Mouse (Mus musculus) hindbrain, embryonic 12.5 days (tissue): Measurements from ENCODE around the gene OR5BS1P. TPM values are rescaled to one million over a fixed set of nuclear protein-coding genes. Genes with fewer than 3 reads are reported as not detected.

Experiments used
- ATAC-seq: fragments of 200-750 bp; cut with Nextera tagmentation; 2 replicates; pipeline ENCODE4 v1.8.0; 2017; ENCODE audit warnings: moderate TSS enrichment; ENCODE audit not compliant: low FRiP score
- H3K27ac ChIP-seq: fragments of 300-500 bp; sonication (generic); 2 replicates; pipeline ENCODE4 v1.5.1; 2016; ENCODE audit warnings: mild to moderate bottlenecking
- H3K27me3 ChIP-seq: fragments of 300-500 bp; sonication (generic); 2 replicates; pipeline ENCODE4 v1.6.1; 2016; ENCODE audit warnings: mild to moderate bottlenecking
- H3K36me3 ChIP-seq: fragments of 300-500 bp; sonication (generic); 2 replicates; pipeline ENCODE4 v1.6.1; 2016; ENCODE audit warnings: mild to moderate bottlenecking
- H3K4me1 ChIP-seq: fragments of 300-500 bp; sonication (generic); 2 replicates; pipeline ENCODE4 v1.6.1; 2016
- H3K4me2 ChIP-seq: fragments of 300-500 bp; sonication (generic); replicated peaks from 2 replicates; pipeline ENCODE4 v1.6.1; 2016; ENCODE audit warnings: mild to moderate bottlenecking
- H3K4me3 ChIP-seq: fragments of 300-500 bp; sonication (generic); 2 replicates; pipeline ENCODE4 v1.5.1; 2016; ENCODE audit warnings: mild to moderate bottlenecking
- H3K9ac ChIP-seq: fragments of 300-500 bp; sonication (generic); 2 replicates; pipeline ENCODE4 v1.6.1; 2016; ENCODE audit warnings: mild to moderate bottlenecking, moderate library complexity
- H3K9me3 ChIP-seq: fragments of 300-500 bp; sonication (generic); replicated peaks from 2 replicates; pipeline ENCODE4 v1.6.1; 2016; ENCODE audit warnings: mild to moderate bottlenecking
- WGBS: fragments of 180-500 bp; shearing (Covaris S2); methylation state at CpG from one replicate; pipeline ENCODE4 v1.1.7; 2016; 5-methylcytosine and 5-hydroxymethylcytosine counted together
- polyA plus RNA-seq: library from polyadenylated mRNA; unstranded; fragments of >200 nt; fragmentation: Nextera tagmentation; extraction: Ambion mirVana; gene quantifications from 2 replicates; pipeline ENCODE4 v1.2.1, GENCODE M21; 2016

Gene OR5BS1P
- polyA plus RNA-seq, 1 experiment from 2014 or later: not detected

DNA sequence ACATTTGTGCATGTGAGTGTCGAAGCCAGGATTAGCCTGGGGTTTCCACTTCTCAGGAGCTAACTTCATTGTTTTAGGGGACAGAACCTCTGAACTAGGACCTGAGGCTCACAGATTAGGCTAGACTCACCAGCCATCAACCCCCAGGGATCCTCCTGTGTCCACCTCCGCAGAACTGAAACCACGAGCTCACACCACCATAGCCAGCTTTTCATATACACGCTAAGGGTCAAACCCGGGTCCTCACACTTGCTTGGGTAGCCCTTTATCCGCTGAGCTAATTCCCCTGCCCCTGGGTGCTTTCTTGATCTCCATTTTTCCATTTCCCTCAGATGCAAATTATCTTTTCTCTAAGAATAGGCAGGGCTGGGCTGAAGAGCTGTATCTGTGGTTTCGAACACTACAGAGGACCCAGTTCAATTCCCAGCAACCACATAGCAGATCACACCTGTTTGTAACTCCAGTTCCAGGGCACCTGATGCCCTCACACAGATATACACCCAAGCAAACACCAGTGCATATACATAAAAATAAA, 9.9 kb downstream of the OR5BS1P start:
- no peak overlapping the region for H3K4me2 ChIP-seq
- H3K27me3 ChIP-seq: no peaks in the 10 kb centered on the region
- no peak for ATAC-seq
- H3K4me3 ChIP-seq: no peak overlapping the region
- no peaks in the 10 kb centered on the region for H3K36me3 ChIP-seq
- H3K9ac ChIP-seq: no peak overlapping the region
- 73% methylated on average over 7 of the region's 7 CpGs for WGBS
- no peaks in the 10 kb centered on the region for H3K4me1 ChIP-seq
- H3K9me3 ChIP-seq: no peaks in the 10 kb centered on the region
- H3K27ac ChIP-seq: no peak overlapping the region

DNA sequence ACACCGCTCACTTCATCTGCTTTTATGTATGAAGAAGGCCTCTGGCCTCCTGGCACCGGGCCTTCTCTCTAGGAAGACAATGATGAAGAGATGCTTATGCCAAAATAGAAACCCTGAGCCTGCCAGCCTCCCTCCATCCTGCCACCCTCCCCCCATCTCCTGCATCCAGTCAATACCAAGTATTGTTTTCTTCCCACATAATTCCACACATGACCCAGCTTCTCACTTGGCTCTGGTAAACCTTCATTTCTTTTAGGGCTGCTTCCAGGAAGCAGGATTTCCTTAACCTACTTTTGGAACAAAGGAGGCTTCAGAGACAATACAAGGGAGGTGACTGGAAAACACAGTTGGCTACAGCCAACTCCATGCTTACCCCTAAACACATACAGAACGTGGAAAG, 13.0 kb downstream of the OR5BS1P start, which contains the start of gene Lalba:
Lalba (minus strand) TSS at position 21 of the 400 bp plus-strand sequence.
- ATAC-seq: no peak
- Histone ChIP-seq H3K4me2 (no peak within 1 kb of the TSS), H3K36me3 (no peaks in the 10 kb centered on the region), H3K27ac (no peak within 1 kb of the TSS), H3K4me1 (no peaks in the 10 kb centered on the region), H3K27me3 (no peaks in the 10 kb centered on the region), H3K9me3 (no peaks in the 10 kb centered on the region), H3K9ac (no peak within 1 kb of the TSS), H3K4me3 (no peak within 1 kb of the TSS)
- 66% methylated on average over 3 of the region's 3 CpGs for WGBS

DNA sequence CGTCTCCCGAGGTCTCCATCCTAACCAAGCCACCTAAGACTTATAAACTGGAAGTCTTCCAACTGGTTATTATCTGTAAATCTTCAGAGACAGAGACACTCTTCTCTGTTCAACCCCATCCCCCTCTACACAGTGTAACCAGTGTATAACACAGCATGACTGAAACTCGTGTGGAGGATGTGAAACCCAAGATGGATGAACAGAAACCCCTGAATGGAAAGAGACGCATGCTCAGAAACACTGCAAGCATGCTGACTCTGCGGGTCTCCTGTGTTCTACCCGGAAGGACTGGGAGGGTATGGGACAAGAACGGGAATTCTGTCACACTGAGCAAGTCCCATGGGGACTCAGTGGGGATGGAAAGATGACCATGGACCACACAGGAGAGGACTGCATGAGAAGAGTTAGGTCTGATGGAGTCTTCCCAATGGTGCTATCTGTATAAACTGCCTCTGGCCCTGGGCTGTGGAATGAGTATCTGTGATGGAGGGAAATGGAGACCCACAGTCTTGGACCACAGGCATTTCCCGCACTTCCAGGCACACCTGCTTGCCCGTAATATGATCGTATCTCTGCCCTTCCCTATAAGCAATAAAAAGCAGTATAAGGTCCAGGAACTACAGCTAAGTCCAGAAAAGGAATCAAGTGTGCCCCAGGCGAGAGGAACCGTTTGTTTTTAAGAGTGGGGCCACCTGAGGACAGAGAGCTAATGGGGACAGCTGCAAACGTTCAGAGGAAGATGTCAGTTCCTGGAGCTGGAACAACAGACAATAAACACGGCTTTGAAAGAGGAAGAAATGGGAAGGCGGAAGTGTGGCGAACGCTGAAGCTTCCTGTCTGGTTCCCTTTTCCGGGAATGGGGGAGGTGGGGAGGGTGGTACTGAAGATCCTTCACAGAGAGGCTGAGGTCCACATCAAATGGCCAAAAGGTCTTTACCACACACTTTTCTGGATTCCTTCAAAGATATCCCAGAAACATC, 14.5 kb downstream of the OR5BS1P start:
- H3K27me3 ChIP-seq: no peaks in the 10 kb centered on the region
- H3K4me1 ChIP-seq: no peaks in the 10 kb centered on the region
- no peak overlapping the region for H3K27ac ChIP-seq
- H3K9me3 ChIP-seq: no peaks in the 10 kb centered on the region
- ATAC-seq: no peak
- H3K4me3 ChIP-seq: no peak overlapping the region
- H3K4me2 ChIP-seq: no peak overlapping the region
- H3K9ac ChIP-seq: no peak overlapping the region
- 81% methylated on average over 18 of the region's 18 CpGs for WGBS
- H3K36me3 ChIP-seq: no peaks in the 10 kb centered on the region

DNA sequence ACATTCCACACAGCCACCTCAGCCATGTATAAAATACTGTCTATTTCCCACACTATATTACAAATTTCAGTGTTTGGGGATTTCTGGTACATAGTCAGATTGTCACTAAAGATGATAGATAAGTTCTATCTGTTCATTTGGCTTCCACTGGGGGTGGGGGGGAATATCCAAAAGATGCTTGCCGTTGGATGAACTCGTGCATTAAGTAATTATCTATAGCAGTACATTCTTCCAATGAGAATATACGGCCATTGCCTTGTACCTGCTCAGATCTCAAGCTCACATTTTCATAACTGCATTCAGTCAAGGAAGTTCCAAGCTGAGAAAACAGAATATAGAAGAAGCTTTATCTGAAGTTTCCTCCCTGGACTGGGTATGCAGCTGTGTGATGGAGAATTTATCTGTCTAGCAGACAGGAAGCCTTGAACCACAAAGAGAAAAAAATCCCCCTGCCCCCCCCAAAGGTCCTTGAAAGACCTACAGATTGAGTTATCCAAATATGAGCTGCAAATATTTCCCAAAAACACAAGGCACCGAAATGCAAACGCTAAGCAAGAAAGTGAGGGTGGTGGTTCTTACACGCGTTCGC, 16.8 kb downstream of the OR5BS1P start:
- Histone ChIP-seq H3K9ac (no peak overlapping the region), H3K4me1 (no peaks in the 10 kb centered on the region), H3K4me3 (no peak overlapping the region), H3K27me3 (no peaks in the 10 kb centered on the region), H3K36me3 (no peaks in the 10 kb centered on the region), H3K4me2 (no peak overlapping the region), H3K27ac (no peak overlapping the region), H3K9me3 (no peaks in the 10 kb centered on the region)
- ATAC-seq: no peak
- WGBS: 95% methylated on average over 8 of the region's 8 CpGs

DNA sequence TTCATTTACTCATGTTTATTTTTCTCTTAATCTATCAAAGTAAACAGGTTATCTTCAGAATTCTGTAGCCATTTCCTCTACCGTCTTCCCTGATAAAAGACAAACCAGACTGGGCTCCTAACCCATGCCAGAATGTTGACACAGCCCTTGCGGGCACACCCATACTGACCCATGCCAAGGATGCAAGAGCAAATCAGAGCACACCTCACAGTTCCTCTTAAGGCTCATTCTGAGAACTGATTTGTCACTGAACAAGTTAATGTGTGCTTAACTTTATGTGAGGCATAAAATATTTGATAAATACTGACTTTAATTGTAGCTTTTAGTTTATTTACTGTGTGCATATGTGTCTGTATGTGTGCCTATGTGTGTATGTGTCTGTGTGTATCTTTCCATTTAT, 21.6 kb downstream of the OR5BS1P start:
- no peak overlapping the region for H3K9ac ChIP-seq
- no peak overlapping the region for H3K4me3 ChIP-seq
- no peaks in the 10 kb centered on the region for H3K36me3 ChIP-seq
- ATAC-seq: no peak
- no peak overlapping the region for H3K27ac ChIP-seq
- no peaks in the 10 kb centered on the region for H3K4me1 ChIP-seq
- H3K9me3 ChIP-seq: no peaks in the 10 kb centered on the region
- no peaks in the 10 kb centered on the region for H3K27me3 ChIP-seq
- no peak overlapping the region for H3K4me2 ChIP-seq
- WGBS: 85% methylated on average over 2 of the region's 2 CpGs

DNA sequence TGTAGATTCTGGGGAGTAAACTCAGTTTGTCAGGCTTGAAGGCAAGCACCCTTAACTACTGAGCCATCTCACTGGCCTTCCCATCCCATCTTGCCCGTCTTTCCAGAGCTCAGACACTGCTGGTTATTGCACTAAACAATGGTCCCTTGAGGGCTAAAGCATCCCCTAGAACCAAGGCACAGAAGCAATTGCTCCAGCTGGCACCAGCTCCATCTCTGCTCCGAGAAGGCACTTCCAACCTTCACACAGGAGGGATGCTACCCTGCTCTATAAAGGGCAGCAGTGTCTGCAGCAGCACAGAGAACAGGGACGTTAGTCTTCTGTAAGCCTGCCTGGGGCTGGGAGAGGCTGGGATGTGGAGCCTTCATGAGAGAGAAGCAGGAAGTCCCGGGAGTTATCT, 22.4 kb downstream of the OR5BS1P start, which contains the start of gene Olfr279:
Olfr279 (plus strand) TSS at position 301 of the 400 bp plus-strand sequence.
- no peaks in the 10 kb centered on the region for H3K4me1 ChIP-seq
- H3K4me3 ChIP-seq: no peak within 1 kb of the TSS
- WGBS: 67% methylated on average over 4 of the region's 4 CpGs
- no peak within 1 kb of the TSS for H3K4me2 ChIP-seq
- H3K9ac ChIP-seq: no peak within 1 kb of the TSS
- no peaks in the 10 kb centered on the region for H3K27me3 ChIP-seq
- H3K9me3 ChIP-seq: no peaks in the 10 kb centered on the region
- no peak within 1 kb of the TSS for H3K27ac ChIP-seq
- H3K36me3 ChIP-seq: no peaks in the 10 kb centered on the region
- no peak for ATAC-seq

DNA sequence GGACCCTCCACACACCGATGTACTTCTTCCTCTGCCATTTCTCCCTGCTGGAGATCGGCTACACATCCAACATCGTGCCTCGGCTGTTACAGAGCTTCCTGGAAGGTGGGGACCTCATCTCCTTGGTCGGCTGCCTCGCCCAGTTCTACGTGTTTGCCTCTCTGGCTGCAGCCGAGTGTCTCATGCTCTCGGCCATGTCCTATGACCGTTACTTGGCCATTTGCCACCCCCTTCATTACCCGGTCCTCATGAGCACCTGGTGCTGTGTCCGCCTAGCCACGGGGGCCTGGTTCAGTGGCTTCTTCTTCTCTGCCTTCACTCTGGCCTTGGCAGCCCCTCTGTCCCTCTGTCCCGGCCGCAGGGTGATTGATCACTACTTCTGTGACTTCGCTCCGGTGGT, 27.9 kb downstream of the OR5BS1P start:
- 87% methylated on average over 17 of the region's 17 CpGs for WGBS
- Histone ChIP-seq H3K4me1 (no peaks in the 10 kb centered on the region), H3K27me3 (no peaks in the 10 kb centered on the region), H3K9ac (no peak overlapping the region), H3K4me2 (no peak overlapping the region), H3K9me3 (no peaks in the 10 kb centered on the region), H3K4me3 (no peak overlapping the region), H3K36me3 (no peaks in the 10 kb centered on the region), H3K27ac (no peak overlapping the region)
- ATAC-seq: no peak

DNA sequence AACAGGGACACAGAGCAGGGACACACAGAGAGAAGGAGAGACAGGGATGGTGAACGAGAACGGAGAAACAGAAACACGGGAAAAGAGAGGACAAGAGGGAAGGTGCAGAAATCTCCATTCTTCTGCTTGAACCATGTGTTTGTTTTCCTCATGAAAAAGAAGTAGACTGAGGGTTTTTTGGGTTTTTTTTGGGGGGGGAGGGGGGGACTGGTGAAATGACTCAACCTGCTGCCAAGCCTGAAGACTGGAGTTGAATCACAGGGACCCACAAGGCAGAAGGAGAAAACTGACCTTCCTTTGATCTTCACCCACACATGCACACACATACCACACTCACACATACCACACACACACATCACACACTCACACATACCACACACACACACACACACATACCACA, 33.6 kb downstream of the OR5BS1P start:
- peaks cover 4% of the 10 kb centered on the region; the same call in 1 of the 2 replicates for H3K27me3 ChIP-seq
- H3K36me3 ChIP-seq: no peaks in the 10 kb centered on the region
- 85% methylated on average over 3 of the region's 3 CpGs for WGBS
- H3K4me3 ChIP-seq: no peak overlapping the region
- no peak overlapping the region for H3K9ac ChIP-seq
- no peak overlapping the region for H3K4me2 ChIP-seq
- no peak overlapping the region for H3K27ac ChIP-seq
- no peaks in the 10 kb centered on the region for H3K4me1 ChIP-seq
- no peak for ATAC-seq
- H3K9me3 ChIP-seq: no peaks in the 10 kb centered on the region

DNA sequence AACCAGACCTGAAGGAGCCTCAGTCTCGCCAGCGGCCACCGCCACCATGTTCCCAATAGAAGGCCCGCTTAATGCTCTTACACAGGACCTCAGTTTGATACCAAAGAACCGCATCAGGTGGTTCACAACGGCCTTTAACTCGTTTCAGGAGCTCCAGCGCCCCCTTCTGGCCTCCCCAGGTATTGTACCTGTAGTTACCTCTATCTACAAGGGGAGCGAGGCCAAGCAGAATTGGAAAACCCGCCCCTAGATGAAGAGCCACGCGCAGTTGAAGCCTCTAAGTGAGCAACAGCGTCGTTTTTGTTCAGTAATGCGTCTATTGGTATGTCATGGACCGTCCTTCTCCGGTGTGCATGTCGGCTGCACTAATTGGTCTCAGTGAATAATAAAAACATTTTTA, 34.8 kb downstream of the OR5BS1P start:
- H3K27ac ChIP-seq: no peak overlapping the region
- peaks cover 4% of the 10 kb centered on the region; the same call in 1 of the 2 replicates for H3K27me3 ChIP-seq
- no peaks in the 10 kb centered on the region for H3K4me1 ChIP-seq
- H3K9me3 ChIP-seq: no peaks in the 10 kb centered on the region
- no peak overlapping the region for H3K4me3 ChIP-seq
- no peak overlapping the region for H3K9ac ChIP-seq
- 16% methylated on average over 18 of the region's 18 CpGs for WGBS
- H3K4me2 ChIP-seq: no peak overlapping the region
- ATAC-seq: no peak
- no peaks in the 10 kb centered on the region for H3K36me3 ChIP-seq

DNA sequence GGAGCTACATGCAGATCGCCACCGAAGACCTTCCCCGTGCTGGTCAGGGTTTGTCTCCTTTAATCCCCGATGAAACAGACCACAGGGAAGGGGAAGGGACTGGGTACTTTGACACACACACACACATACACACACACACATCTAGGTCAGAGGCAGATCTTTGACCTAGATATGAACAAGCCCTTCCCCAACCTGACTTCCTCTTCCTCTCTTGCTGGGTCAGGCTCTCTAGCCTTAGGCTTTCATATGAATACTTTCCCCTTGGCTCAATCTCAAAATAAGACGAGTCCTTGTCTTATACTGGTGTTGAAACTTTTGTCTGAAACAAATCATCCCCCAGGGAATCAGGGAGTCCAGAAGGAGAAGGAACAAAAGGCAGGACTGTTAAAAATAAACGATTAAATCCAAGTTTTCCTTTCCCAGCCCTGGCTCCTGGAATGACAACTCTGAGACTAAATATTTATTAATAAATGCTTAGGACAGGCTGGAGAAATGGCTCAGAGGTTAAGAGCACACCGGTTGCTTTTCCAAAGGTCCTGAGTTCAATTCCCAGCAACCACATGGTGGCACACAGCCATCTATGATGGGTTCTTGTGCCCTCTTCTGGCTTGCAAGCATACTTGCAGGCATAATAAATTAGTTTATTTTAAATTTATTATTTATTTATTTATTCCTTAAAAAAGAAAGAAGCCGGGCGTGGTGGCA, 36.7 kb downstream of the OR5BS1P start:
- Histone ChIP-seq H3K4me1 (peaks cover 7% of the 10 kb centered on the region; the same call in 1 of the 2 replicates), H3K27me3 (peaks cover 4% of the 10 kb centered on the region; the same call in 1 of the 2 replicates), H3K4me2 (no peak overlapping the region), H3K36me3 (no peaks in the 10 kb centered on the region), H3K27ac (no peak overlapping the region), H3K9me3 (no peaks in the 10 kb centered on the region), H3K4me3 (no peak overlapping the region), H3K9ac (no peak overlapping the region)
- WGBS: 83% methylated on average over 9 of the region's 9 CpGs
- ATAC-seq: no peak

DNA sequence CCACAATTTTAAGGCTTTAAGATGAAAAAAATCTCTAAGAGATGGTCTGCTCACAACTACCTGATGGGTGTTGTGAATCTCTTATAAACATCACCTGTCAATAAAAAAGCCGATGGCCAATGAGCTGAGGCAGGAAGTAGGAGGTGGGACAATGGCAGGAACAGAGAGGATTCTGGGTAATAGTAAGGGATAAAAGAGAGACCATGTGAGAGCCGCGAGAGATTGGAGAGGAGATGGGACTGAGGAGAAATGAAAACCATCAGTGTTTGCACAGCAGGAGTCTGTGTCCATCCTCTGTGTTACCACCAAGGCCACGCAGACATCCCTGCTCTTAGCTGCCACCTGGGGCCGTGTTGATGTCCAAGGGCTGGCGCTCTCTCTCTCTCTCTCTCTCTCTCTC, 37.6 kb downstream of the OR5BS1P start:
- no peak for ATAC-seq
- H3K36me3 ChIP-seq: no peaks in the 10 kb centered on the region
- H3K4me2 ChIP-seq: no peak overlapping the region
- peaks cover 7% of the 10 kb centered on the region; the same call in 1 of the 2 replicates for H3K4me1 ChIP-seq
- 76% methylated on average over 5 of the region's 6 CpGs for WGBS
- H3K4me3 ChIP-seq: no peak overlapping the region
- no peak overlapping the region for H3K27ac ChIP-seq
- H3K9me3 ChIP-seq: no peaks in the 10 kb centered on the region
- no peak overlapping the region for H3K9ac ChIP-seq
- H3K27me3 ChIP-seq: peaks cover 4% of the 10 kb centered on the region; the same call in 1 of the 2 replicates

DNA sequence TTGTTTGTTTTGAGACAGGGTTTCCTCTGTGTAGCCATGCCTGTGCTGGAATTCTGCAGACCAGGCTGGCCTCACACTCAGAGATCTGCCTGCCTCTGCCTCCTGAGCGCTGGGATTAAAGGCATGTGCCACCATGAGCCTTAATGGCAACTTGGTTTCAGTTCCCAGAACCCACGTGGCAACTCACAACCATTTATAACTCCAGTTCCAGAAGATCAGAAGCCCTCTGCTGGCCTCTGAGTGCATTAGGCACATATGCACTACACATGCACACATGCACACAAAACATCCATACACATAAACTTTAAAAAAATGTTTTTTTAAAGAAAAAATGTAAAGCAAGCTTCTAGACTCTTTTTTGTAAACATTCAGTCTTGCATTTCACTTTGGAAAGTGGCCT, 39.7 kb downstream of the OR5BS1P start:
- no peak overlapping the region for H3K4me3 ChIP-seq
- WGBS: 68% methylated on average over 2 of the region's 2 CpGs
- H3K36me3 ChIP-seq: no peaks in the 10 kb centered on the region
- no peak overlapping the region for H3K27ac ChIP-seq
- H3K9ac ChIP-seq: no peak overlapping the region
- no peak for ATAC-seq
- no peak overlapping the region for H3K4me2 ChIP-seq
- H3K27me3 ChIP-seq: peaks cover 2% of the 10 kb centered on the region; the same call in 1 of the 2 replicates
- peaks cover 9% of the 10 kb centered on the region; the same call in 1 of the 2 replicates for H3K4me1 ChIP-seq
- no peaks in the 10 kb centered on the region for H3K9me3 ChIP-seq
